Mouse (Mus musculus) neural tube, embryonic 12.5 days (tissue): ENCODE results near the gene Cers4. TPM values are rescaled to one million over a fixed set of nuclear protein-coding genes. Genes with fewer than 3 reads are reported as not detected.

Source experiments
- ATAC-seq: fragments of 200-750 bp; cut with Nextera tagmentation; 2 replicates; pipeline ENCODE4 v1.8.0; 2017; ENCODE audit warnings: low read depth, mild to moderate bottlenecking, moderate TSS enrichment, moderate library complexity; ENCODE audit not compliant: low FRiP score
- H3K27ac ChIP-seq: fragments of 300-500 bp; sonication (generic); 2 replicates; pipeline ENCODE4 v1.5.1; 2016
- H3K27me3 ChIP-seq: fragments of 300-500 bp; sonication (generic); replicated peaks from 2 replicates; pipeline ENCODE4 v1.6.1; 2016; ENCODE audit warnings: mild to moderate bottlenecking
- H3K36me3 ChIP-seq: fragments of 300-500 bp; sonication (generic); 2 replicates; pipeline ENCODE4 v1.6.1; 2016; ENCODE audit warnings: mild to moderate bottlenecking
- H3K4me1 ChIP-seq: fragments of 300-500 bp; sonication (generic); 2 replicates; pipeline ENCODE4 v1.6.1; 2016
- H3K4me2 ChIP-seq: fragments of 300-500 bp; sonication (generic); replicated peaks from 2 replicates; pipeline ENCODE4 v1.6.1; 2016; ENCODE audit warnings: mild to moderate bottlenecking
- H3K4me3 ChIP-seq: fragments of 300-500 bp; sonication (generic); 2 replicates; pipeline ENCODE4 v1.5.1; 2016
- H3K9ac ChIP-seq: fragments of 300-500 bp; sonication (generic); 2 replicates; pipeline ENCODE4 v1.6.1; 2016; ENCODE audit warnings: mild to moderate bottlenecking
- H3K9me3 ChIP-seq: fragments of 300-500 bp; sonication (generic); 2 replicates; pipeline ENCODE4 v1.6.1; 2016; ENCODE audit warnings: mild to moderate bottlenecking
- WGBS: fragments of 180-500 bp; shearing (Covaris S2); methylation state at CpG from one replicate; pipeline ENCODE4 v1.1.7; 2016; 5-methylcytosine and 5-hydroxymethylcytosine counted together
- polyA plus RNA-seq: library from polyadenylated mRNA; unstranded; fragments of >200 nt; fragmentation: Nextera tagmentation; extraction: Ambion mirVana; gene quantifications from 2 replicates; pipeline ENCODE4 v1.2.1, GENCODE M21; 2016

Cers4 gene
- polyA plus RNA-seq = 20.4 and 24.3 TPM in 2 replicates

GRCm38 (mm10) chr8:4492851-4493685, at the start of gene Cers4:
Gene Cers4, plus strand, starts transcription at chr8:4493026.
- Histone ChIP-seq H3K4me3 (peak within 1 kb of the TSS; percentile 47), H3K4me1 (0 out of 2 replicates have a peak, but pooled peaks cover 3% of the 10 kb centered on the region), H3K9ac (peak within 1 kb of the TSS; percentile 64), H3K27ac (no peak within 1 kb of the TSS), H3K9me3 (no peaks in the 10 kb centered on the region), H3K4me2 (peak within 1 kb of the TSS; percentile 79), H3K27me3 (no peaks in the 10 kb centered on the region), H3K36me3 (no peaks in the 10 kb centered on the region)
- under 1% methylated on average over 38 of the region's 39 CpGs for WGBS
- ATAC-seq = peak; percentile 92

GRCm38 (mm10) chr8:4458165-4458564, 34.7 kb upstream of the Cers4 start:
- no peak overlapping the region for H3K4me3 ChIP-seq
- no peaks in the 10 kb centered on the region for H3K36me3 ChIP-seq
- H3K9me3 ChIP-seq = no peaks in the 10 kb centered on the region
- no peak overlapping the region for H3K4me2 ChIP-seq
- 97% methylated on average over 2 of the region's 2 CpGs for WGBS
- no peak overlapping the region for H3K27ac ChIP-seq
- H3K27me3 ChIP-seq = no peaks in the 10 kb centered on the region
- H3K9ac ChIP-seq = no peak overlapping the region
- H3K4me1 ChIP-seq = no peaks in the 10 kb centered on the region
- no peak for ATAC-seq

- Histone ChIP-seq H3K4me2 (no peak overlapping the region), H3K27me3 (no peaks in the 10 kb centered on the region), H3K9ac (no peak overlapping the region), H3K4me1 (no peaks in the 10 kb centered on the region), H3K36me3 (no peaks in the 10 kb centered on the region), H3K4me3 (no peak overlapping the region), H3K9me3 (no peaks in the 10 kb centered on the region), H3K27ac (no peak overlapping the region)
- ATAC-seq = no peak
- WGBS = 91% methylated on average over 2 of the region's 2 CpGs
Measured at GRCm38 (mm10) chr8:4463061-4463460, 29.8 kb upstream of the Cers4 start.

- ATAC-seq = no peak
- whole genome bisulfite sequencing = 56% methylated on average over 7 of the region's 7 CpGs
- Histone ChIP-seq H3K27me3 (no peaks in the 10 kb centered on the region), H3K4me1 (no peaks in the 10 kb centered on the region), H3K27ac (no peak overlapping the region), H3K4me2 (no peak overlapping the region), H3K4me3 (no peak overlapping the region), H3K36me3 (no peaks in the 10 kb centered on the region), H3K9ac (no peak overlapping the region), H3K9me3 (no peaks in the 10 kb centered on the region)
Measured at GRCm38 (mm10) chr8:4474419-4475187, 18.2 kb upstream of the Cers4 start.

- WGBS = 75% methylated on average over 4 of the region's 4 CpGs
- no peaks in the 10 kb centered on the region for H3K9me3 ChIP-seq
- H3K36me3 ChIP-seq = no peaks in the 10 kb centered on the region
- H3K4me1 ChIP-seq = no peaks in the 10 kb centered on the region
- H3K4me2 ChIP-seq = no peak overlapping the region
- H3K4me3 ChIP-seq = no peak overlapping the region
- H3K27me3 ChIP-seq = no peaks in the 10 kb centered on the region
- no peak for ATAC-seq
- no peak overlapping the region for H3K9ac ChIP-seq
- no peak overlapping the region for H3K27ac ChIP-seq
Measured at GRCm38 (mm10) chr8:4481154-4481553, 11.7 kb upstream of the Cers4 start.

GRCm38 (mm10) chr8:4481586-4481985, 11.2 kb upstream of the Cers4 start:
- Histone ChIP-seq H3K4me2 (no peak overlapping the region), H3K4me1 (no peaks in the 10 kb centered on the region), H3K4me3 (no peak overlapping the region), H3K9ac (no peak overlapping the region), H3K27ac (no peak overlapping the region), H3K9me3 (no peaks in the 10 kb centered on the region), H3K27me3 (no peaks in the 10 kb centered on the region), H3K36me3 (no peaks in the 10 kb centered on the region)
- 81% methylated on average over 4 of the region's 4 CpGs for WGBS
- no peak for ATAC-seq

- no peak overlapping the region for H3K4me3 ChIP-seq
- no peaks in the 10 kb centered on the region for H3K4me1 ChIP-seq
- H3K27ac ChIP-seq = no peak overlapping the region
- 78% methylated on average over 4 of the region's 4 CpGs for WGBS
- H3K9me3 ChIP-seq = no peaks in the 10 kb centered on the region
- no peaks in the 10 kb centered on the region for H3K36me3 ChIP-seq
- no peaks in the 10 kb centered on the region for H3K27me3 ChIP-seq
- no peak overlapping the region for H3K4me2 ChIP-seq
- H3K9ac ChIP-seq = no peak overlapping the region
- ATAC-seq = no peak
Measured at GRCm38 (mm10) chr8:4482501-4482900, 10.3 kb upstream of the Cers4 start.

GRCm38 (mm10) chr8:4483330-4483729, 9.5 kb upstream of the Cers4 start:
- Histone ChIP-seq H3K9me3 (no peaks in the 10 kb centered on the region), H3K4me3 (no peak overlapping the region), H3K36me3 (no peaks in the 10 kb centered on the region), H3K27ac (no peak overlapping the region), H3K4me2 (no peak overlapping the region), H3K4me1 (no peaks in the 10 kb centered on the region), H3K27me3 (no peaks in the 10 kb centered on the region), H3K9ac (no peak overlapping the region)
- ATAC-seq = no peak
- WGBS = 86% methylated on average over 6 of the region's 6 CpGs

- peak overlapping the region; percentile 47 for H3K4me3 ChIP-seq
- WGBS = 8% methylated on average over 21 of the region's 21 CpGs
Measured at GRCm38 (mm10) chr8:4493686-4494440, 1.0 kb downstream of the Cers4 start.

GRCm38 (mm10) chr8:4495976-4496375, 3.1 kb downstream of the Cers4 start:
- H3K4me3 ChIP-seq = no peak overlapping the region
- H3K9ac ChIP-seq = no peak overlapping the region
- H3K4me1 ChIP-seq = 0 out of 2 replicates have a peak, but pooled peaks cover 3% of the 10 kb centered on the region
- no peaks in the 10 kb centered on the region for H3K27me3 ChIP-seq
- 53% methylated on average over 6 of the region's 6 CpGs for WGBS
- H3K27ac ChIP-seq = no peak overlapping the region
- no peaks in the 10 kb centered on the region for H3K36me3 ChIP-seq
- no peaks in the 10 kb centered on the region for H3K9me3 ChIP-seq
- ATAC-seq = no peak
- H3K4me2 ChIP-seq = no peak overlapping the region

More at GRCm38 (mm10) chr8:4493686-4494440, 1.0 kb downstream of the Cers4 start:
- Histone ChIP-seq H3K4me1 (0 out of 2 replicates have a peak, but pooled peaks cover 3% of the 10 kb centered on the region), H3K9me3 (no peaks in the 10 kb centered on the region), H3K9ac (peak overlapping the region; percentile 64), H3K27ac (no peak overlapping the region), H3K36me3 (no peaks in the 10 kb centered on the region), H3K4me2 (peak overlapping the region; percentile 79), H3K27me3 (no peaks in the 10 kb centered on the region)
- ATAC-seq = peak; percentile 59

- no peak for ATAC-seq
- H3K27me3 ChIP-seq = no peaks in the 10 kb centered on the region
- WGBS = 89% methylated on average over 1 of the region's 1 CpGs
- no peak overlapping the region for H3K4me2 ChIP-seq
- H3K4me3 ChIP-seq = no peak overlapping the region
- H3K9me3 ChIP-seq = no peaks in the 10 kb centered on the region
- H3K27ac ChIP-seq = no peak overlapping the region
- H3K4me1 ChIP-seq = 0 out of 2 replicates have a peak, but pooled peaks cover 3% of the 10 kb centered on the region
- H3K36me3 ChIP-seq = no peaks in the 10 kb centered on the region
- H3K9ac ChIP-seq = no peak overlapping the region
Measured at GRCm38 (mm10) chr8:4497610-4498009, 4.8 kb downstream of the Cers4 start.

- no peak overlapping the region for H3K27ac ChIP-seq
- no peaks in the 10 kb centered on the region for H3K27me3 ChIP-seq
- H3K4me3 ChIP-seq = no peak overlapping the region
- H3K9ac ChIP-seq = no peak overlapping the region
- no peaks in the 10 kb centered on the region for H3K9me3 ChIP-seq
- WGBS = 91% methylated on average over 1 of the region's 1 CpGs
- no peaks in the 10 kb centered on the region for H3K4me1 ChIP-seq
- no peaks in the 10 kb centered on the region for H3K36me3 ChIP-seq
- no peak overlapping the region for H3K4me2 ChIP-seq
- ATAC-seq = no peak
Measured at GRCm38 (mm10) chr8:4505364-4505763, 12.5 kb downstream of the Cers4 start.
